Mouse (Mus musculus) megakaryocyte, adult 5-6 weeks (primary cell): ENCODE measurements around the gene Ghdc. TPM values are rescaled to one million over a fixed set of nuclear protein-coding genes. Genes with fewer than 3 reads are reported as not detected.

Source experiments
- ATAC-seq: 2 replicates; pipeline ENCODE4 v1.8.0; 2016; ENCODE audit warnings: mild to moderate bottlenecking, inconsistent platforms; ENCODE audit not compliant: poor library complexity, severe bottlenecking
- total RNA-seq, 2 experiments: library from RNA; stranded (forward) in 1 of 2; stranded (reverse) in 1 of 2; fragments of 153-499, 151-499 nt in 1 of 2; fragments of 221-1000, 200-1000 nt in 1 of 2; gene quantifications; 2 replicates each; pipeline versions ENCODE4 v1.2.3 to v1.2.4; 2015 to 2017

Gene Ghdc
- total RNA-seq, 2 experiments from 2014 or later: 5.6 to 6.6 TPM

DNA sequence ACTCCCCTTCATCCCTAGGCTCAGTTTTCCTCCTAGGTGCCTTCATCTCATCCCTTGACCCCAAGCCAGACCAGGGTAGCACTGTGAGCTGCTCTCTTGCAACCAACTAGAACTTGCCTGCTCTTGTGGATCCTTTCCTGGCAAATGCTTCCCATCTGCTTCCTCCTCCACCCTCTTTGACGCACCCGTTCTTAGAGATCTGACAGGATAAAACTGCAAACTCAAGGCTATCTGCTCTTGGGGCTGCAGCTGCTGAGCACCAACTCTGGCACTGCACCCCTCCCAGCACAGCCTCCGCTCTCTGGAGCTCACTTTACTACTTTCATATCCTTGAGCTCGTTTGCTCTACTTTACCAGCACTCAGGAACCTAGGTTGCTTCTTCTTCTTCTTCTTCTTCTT, 22.1 kb downstream of the Ghdc start:
- ATAC-seq: no peak

DNA sequence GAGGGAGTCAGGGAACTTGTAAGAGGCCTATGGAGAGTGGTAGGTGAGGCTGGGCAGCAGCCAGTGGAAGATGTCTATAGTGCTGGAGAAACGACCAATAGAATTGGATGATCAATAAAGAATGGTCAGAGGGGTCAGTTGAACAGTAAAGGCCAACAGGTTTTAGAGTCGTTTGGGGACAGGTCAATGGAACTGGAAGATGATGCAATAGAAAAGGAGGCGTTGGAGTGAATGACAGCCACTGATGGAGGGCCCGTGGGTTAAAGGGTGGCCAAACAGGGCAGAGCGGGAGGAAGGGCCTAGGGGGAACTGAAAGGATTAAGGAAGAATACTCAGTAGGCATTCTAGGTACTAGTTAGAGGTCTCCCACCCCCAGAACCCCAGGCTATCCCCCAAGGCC, 23.6 kb downstream of the Ghdc start:
- no peak for ATAC-seq

DNA sequence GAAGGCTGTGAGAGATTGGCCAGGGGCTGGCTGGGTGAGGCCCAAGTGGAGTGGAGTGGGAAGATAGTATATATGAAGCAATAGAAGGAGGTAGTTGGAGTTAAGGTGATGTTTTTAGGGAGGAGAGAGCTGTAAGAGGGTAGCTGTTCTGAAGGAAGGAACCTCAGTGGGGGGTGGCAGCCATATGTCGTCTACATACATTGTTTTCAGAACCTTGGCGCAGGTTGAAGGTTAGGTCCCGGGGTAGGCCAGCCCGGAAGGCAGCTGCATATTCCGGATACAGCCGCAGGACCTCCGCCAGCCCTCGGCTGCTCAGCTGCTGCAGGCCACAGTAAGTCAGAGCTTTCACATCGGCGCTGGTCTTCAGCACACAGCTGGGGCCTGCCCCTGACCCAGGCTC, 24.2 kb downstream of the Ghdc start:
- ATAC-seq: no peak

DNA sequence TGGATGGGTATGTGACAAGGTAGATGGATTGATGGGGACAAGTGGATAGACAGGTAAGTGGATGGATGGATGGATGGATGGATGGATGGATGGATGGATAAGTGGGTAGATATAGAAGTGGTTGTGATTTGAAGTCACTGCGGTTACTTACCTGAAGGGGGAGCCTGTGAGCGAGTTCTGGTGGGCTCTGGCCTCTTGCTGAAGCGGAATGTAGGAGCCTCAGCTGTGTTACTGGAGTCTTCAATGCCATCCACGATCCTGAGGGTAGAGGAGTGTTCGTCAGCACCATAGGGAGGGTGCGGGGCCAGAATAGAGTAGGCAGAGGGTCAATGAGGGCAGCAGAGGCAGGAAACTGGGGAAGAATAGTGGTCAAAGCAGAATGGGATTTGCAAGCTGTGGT, 25.7 kb downstream of the Ghdc start:
- ATAC-seq: peak; percentile 78

DNA sequence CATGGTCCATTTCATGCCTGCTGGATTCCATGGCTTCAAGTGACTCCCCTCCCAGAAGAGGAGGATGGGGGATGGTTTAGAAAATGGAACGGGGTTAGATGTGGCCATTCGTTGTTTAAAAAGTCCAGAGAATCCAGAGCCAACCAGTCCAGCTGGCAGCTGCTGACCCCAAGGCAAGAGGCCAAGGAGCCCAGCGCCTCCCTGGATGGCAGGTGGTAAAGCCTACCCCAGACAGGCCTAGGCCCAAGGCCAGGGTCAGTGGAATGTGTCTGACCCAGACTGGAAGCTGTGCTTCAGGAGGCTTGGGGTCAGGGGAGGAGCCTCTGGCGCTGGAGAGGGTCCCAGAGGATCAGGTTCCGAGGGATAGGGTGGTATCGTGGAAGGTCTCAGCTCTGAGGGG, 29.4 kb downstream of the Ghdc start:
- ATAC-seq: no peak

DNA sequence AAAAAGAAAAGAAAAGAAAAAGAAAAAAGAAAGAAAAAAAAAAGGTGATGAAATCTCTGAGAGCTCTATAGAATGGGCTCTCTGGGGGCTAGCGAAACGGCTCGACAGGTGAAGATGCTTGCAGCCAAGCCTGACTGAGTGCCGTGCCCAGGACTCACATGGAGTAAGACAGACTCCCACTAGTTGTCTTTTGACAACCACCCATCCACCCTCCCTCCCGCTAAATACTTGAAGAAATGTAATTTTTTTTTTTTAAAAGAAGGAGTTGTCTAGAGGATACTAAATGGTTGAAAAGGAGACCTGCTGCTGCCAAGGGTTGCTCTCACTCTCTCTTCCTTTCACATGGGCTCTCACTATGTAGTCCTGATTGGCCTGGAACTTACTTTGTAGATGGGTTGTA, 32.0 kb downstream of the Ghdc start:
- no peak for ATAC-seq

DNA sequence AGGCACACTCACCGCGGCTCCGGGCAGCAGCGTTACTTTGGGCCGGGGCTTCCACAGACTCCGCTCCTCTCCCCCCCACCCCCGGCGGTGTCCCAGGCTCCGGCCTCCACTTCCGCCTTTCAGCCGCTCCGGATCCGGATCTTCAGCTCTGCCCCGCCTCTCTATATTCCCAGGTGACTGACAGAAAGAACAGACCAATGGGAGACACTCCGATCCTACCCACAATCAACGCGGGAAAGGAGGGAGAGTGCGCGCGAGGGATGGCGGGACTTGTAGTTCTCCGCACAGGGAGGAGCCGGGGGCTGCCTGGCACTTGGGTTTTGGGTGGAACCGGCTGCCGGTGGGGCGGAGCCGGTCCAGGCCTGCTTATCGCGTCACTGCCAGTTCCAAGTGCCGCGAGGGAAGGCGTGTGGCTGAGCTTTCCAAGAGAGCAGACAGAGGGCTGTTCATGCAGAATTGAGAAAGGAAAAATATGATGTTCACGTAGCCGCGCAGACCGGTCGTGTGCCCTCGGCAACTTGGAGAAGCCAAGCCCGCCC, 32.6 kb downstream of the Ghdc start, which contains the start of gene Rab5c:
Gene Rab5c, minus strand, starts transcription at position 150 of the 539 bp plus-strand sequence.
- ATAC-seq: peak; percentile 96

DNA sequence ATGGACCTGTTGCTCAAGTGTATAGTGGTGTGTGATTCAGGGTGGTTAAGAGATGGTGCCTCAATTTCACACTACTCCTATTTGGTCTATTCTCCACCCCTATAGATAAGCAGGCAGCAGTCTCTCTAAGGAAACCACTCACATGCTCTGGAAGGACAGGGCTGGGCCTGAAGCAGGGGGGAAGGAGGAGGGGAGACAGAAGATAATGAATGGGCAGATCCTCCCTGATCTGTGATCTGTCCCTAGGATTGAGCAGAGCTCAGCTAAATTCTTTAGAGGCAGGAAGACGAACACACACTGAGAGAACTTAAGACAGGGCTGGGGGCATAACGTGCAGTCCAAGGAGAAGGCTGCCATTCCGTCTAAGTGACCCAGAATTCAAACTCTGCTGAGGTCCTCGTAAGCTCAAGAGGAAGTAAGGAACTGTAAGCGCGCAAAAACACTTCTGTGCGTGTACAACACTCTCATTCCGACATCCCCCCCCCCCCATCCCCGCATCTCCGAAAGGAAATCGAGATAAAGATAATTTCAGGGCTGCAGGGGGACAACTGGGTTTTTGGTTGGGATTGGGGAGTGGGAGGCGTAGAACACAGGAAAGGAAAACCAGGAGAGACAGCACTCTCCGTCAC, 33.5 kb downstream of the Ghdc start:
- no peak for ATAC-seq

DNA sequence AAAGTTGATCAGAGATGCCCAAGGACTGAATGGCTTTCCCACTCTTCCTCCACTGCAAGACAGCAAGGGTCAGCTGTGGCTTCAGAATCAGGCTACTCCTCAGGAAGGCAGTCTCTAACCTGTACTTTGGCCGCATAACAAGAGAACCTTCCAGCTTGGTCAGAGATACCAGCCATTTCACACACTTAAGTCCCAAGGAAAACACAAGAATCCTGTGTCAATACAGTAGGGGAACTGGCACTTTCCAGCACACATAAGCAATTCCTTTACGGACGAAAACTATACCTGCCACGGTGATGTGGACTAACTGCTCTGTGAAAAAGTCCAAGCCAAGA, 34.0 kb downstream of the Ghdc start:
- ATAC-seq: no peak

DNA sequence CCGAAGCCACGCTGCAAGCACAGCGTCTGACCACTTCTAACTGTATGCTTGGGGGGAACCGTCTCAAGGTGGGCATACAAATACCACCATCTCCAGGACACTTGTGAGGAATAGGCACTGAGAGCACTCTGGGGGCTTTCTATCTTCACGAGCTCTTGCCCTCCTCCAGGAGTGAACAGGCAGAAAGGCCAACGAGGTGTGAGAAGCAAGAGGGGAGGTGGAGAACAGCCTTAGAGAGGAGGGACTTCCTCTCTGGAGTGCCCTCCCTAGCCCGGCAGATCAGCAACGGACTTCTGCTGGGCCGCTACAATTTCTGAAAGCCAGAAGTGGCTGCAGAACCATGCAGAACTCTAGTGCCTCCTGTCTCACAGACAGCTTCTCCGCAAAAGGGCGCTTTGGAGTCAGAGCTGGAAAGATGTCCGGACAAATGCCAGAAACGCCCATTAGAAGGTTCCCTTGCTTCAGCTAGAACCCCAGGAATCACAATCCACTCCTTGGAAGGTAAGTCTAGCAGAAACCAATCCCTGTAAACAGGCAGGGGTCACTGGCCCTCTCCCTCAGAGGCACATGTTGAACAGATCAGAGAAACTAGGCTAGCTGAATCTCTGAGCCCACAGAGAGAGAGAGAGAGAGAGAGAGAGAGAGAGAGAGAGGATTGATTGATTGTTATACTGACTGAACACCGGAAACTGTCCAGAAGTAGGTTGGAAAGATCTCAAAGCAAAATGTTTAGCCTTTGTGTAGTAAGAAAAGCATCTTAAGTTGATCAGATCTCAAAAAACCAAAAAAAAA, 34.6 kb downstream of the Ghdc start:
- peak; percentile 14; the same call in 1 of the 2 replicates for ATAC-seq

DNA sequence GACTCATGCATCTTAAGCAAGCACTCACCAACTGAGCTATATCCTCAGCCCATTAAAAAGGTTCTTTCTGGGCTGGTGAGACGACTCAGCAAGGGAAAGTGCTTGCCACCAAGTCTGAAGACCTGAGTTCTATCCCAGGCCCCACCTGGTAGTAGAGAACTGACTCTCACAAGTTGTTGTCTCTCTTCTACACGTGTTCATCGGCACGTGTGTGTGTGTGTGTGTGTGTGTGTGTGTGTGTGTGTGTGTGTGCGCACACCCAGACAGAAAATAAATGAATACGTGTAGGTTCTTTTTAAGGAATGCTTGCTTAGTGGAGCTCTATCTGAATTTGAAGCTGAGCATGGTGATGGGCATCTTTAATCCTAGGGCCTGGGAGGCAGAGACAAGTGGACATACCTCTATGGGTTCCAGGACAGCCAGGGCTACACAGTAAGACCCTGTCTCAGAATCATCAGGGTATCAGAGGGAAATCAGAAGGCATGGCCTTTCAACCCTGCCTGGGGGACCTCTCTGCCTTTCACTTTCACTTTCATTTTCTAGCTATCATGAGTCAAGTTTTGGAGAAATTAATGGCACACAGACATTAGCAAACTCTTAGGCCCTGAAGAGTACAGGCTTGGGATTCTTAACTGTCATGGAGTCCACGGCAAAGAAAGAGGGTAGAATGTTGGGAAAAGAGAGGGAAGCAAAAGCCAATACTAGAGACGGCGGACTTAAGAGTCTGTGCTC, 35.5 kb downstream of the Ghdc start:
- ATAC-seq: no peak

DNA sequence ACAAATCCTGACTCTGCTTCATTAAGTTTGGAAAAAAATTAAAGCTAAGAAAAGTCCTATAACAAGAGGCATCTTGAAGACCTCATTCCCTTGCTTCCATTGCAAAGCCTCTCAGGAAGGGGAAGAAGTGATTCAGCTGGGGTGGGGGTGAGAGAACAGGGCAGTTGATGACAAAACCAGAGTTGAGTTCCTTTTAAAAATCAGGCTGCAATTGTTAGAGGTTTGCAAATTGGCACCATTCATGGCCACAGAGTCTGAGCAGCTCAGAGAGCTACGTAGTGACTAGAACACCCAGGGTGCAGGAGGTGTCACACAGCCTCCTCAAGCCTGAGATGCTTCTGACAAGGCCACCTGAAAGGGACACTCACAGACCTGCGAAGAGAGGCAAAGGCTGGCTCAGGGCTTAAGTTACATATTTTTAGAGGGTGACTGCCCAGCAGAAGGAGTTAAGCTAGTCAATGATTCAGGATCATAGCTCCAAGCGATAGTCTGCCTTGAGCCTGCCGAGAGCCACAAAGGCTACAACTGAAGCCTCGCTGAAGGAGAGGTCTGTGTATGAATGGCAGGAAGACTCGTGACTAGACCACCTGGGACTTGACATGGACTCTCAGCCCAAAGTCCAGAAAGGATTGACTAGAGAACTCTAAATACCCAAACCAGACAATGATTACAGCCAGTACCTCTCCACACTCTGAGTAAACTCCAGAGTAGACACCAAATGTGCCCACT, 40.1 kb downstream of the Ghdc start:
- ATAC-seq: peak; percentile 68

DNA sequence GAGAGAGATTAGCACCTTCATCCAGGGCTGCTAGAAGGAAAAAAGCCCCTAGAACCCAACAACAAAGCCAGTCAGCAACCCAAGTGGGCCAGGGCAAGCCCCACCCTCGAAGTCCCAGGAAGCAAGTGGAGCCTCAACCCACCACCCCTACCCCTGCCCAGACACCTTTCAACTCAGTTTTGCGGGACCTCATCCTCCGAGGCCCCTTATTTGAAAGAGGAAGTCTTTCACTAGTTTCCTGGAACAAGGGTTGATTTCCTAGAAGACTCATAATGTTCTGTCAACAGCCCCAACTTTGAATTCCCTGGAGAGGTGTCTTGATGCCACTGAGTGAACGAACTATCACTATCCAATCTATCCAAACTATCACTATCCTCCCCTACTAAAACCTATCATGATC, 40.8 kb downstream of the Ghdc start:
- ATAC-seq: no peak

DNA sequence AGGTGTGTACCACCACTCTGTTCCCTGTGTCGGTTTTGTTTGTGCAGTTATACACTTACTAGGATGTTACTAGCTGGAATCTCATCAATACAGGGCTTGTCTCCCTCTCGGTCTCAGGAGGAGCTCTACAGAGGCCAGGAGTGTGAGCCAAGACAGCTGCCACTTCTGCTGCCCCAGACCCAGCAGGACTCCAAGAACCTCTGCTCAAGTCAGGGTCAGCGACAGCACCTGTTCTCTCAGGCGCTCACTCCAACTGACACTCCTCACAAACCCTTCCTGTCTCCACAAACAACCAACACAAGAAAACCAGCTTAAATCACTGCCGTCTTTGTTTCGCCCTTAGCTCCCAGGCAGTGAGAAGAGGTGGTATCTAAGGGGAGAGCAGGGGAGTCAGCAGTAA, 42.2 kb downstream of the Ghdc start:
- no peak for ATAC-seq

DNA sequence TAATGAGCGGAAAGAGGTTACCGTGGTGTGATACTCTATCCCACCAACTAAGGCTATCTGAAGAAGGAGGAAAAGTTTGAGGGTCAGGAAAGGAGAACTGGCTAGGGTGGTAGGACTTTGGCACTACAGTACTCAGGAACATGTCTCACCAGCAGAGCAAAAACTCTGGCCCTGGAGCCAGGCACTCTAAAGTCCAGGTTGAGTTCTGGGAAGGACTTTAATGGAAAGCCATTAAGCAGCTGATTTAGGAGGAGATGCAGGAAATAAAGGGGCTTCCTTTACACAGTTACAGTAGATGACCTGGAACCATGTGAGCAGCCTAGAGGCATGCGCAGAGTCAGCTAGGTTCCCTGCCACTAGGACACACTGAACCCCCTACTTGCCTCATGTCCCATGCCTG, 43.6 kb downstream of the Ghdc start:
- ATAC-seq: no peak

DNA sequence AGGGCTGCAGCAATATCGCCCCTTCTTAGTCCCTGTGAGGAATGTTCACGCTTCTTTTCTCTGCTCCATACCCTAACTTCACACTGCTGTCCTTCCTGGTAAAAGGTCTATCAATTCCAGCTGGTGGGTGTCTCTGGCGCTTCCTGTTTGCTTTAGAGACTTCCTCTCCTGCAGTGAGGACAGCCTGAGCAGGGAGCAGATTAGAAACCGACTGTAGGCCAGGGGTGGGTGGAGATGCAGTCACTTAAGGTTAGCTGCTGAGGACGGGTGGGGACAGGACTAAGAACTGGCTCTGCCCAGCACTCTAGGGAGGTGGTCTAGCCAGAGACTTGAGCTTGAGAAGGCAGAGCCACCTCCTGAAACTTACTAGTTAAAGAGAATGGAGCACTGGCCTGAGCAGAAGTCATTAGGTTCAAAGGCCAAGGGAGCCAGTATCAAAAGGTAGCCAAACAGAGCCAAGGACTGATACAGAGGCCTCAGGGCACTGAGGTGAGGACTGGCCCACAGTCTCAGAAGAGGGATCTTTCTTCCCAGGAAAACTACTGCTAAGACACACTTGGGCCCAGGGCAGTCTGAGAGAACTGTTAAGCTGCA, 45.7 kb downstream of the Ghdc start:
- peak; percentile 24; the same call in 1 of the 2 replicates for ATAC-seq

DNA sequence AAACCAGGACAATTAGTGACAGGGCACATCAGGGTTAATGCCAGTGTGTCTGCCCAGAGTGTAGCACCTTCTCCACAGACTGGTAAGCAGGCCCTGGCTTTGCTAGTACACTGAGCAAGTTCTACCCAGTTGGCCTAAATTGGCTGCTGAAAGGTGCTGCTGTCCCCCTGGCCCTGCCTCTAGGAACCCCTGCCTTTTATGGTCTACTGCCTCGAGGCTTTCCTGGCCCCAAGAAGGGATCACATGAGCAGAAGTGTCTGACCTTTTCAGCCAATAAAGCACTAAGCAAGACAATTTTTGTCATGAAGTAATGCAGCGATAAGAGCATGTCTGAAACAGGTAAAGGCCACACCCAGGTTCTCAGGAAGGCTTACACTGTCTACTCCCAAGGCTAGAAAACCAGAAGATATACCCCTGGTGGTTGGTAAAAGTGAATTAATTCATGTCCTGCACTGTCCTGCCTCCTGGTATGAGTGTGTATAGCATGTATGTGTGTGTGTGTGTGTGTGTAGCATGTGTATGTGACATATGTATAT, 48.2 kb downstream of the Ghdc start:
- ATAC-seq: no peak

DNA sequence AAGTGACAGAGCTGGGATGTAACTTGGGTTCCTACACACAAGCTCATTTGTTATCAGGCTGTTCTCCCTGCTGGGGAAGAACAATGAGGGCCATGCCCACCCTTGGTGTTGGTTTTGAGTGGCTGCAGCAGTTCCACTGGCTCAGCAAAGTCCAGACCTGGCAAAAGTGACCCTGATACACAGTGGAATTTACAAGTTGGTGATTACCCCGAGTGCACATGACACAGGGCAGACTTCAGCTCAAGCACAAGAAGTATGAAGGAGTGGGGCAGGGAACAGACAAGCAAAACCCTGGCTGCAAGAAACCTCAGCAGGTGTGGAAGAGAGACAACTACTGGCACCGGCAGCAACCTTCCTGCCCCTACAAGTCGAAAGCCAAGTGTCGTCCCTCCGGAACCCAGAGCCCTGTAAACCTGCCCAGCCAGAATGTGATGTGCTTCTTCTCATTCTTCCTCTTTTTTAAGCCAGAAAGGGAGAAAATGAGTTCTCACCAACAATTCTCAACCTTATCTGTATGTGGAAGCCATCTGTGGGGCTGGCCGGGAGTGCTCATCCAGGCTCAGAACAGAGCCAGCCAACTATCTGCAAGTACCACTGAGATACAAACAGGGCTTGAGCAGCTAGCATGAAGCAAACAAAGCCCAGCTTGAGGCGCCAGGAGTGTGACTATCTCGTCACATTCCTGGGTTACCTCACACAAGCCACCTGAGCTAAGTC, 48.8 kb downstream of the Ghdc start:
- ATAC-seq: peak; percentile 43

DNA sequence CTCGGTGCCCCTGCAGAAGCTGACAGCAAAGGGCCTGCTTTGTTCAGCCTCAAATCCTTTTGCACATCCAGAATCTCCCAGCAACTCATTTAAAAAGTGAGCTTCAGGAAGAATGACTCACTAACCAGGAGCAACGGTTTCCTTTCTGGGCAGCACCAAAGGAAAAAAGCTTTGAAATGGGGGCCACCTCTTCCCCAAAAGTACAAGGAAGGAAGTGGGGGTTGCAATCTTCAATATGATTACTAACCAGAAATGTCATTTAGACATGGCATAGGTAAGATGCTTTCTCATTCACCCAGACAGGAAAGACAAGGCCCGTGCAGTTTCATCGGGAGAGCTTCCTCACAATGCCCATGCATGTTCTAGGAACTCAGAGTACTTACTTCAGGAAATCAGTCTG, 49.5 kb downstream of the Ghdc start:
- peak; percentile 41 for ATAC-seq

DNA sequence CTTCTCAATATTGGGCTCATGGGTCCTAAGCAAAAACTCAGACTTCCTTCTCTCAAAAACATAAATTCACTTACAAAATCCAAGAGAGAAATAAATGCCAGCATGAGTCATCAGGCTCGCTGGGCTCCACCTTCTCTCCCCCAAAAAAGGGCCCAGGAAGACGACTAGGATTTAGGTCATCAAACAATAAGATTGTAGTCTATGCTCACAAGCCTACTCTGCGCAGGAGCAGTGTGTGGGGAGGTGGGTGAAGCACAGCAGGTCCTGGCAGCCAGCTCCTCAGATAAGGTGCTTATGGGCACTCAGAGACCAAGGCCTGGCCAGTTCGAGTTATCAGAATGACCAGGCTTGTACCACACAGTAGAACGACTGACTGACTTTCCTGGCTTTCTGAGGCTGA, 50.4 kb downstream of the Ghdc start:
- no peak for ATAC-seq
